Mouse (Mus musculus): Measurements from ENCODE around the gene Gm5725. TPM values are rescaled to one million over a fixed set of nuclear protein-coding genes. Genes with fewer than 3 reads are reported as not detected.
"Not testable (repeated sequence)": the region's sequence is repeated elsewhere in the genome, so short reads cannot be mapped to it uniquely, and the experiment has no call there.

Gene Gm5725
- total RNA-seq (2012; rRNA removed), result not detected in 2 replicates
- polyA plus RNA-seq (2012; ENCODE audit: insufficient read depth in 1 of 2, insufficient read length in 2 of 2, low read depth in 1 of 2, low replicate concordance in 2 of 2, missing spikeins in 1 of 2), result not detected

DNA sequence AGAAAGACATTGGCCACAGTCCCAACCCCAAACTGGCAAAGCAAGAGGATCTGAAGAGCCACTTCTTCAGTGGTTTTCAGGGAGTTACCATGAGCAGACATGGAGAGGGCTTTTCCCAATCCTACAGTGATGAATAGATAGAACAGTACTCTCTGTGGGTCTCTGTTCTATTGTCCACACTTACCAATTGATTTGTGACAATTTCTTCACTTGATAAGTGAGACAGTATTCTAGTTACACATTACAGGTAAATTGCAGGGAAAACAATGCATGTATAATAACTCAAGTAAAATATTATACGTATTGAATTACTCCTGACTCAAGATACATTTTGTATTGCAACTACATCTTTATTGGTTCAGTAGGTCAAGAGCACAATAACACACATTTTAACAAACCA lies at the start of gene Gm5725:
TSS of gene Gm5725 (minus strand) at position 101 of the 400 bp plus-strand sequence.
- not testable (repeated sequence) for H3K27ac ChIP-seq (ENCODE audit: control insufficient read depth, low read depth, low read length); DNase-seq (ENCODE audit: low read depth, low spot score); H3K27me3 ChIP-seq (ENCODE audit: control insufficient read depth in 1 of 2, insufficient read depth in 2 of 2, low read length in 2 of 2); H3K36me3 ChIP-seq (ENCODE audit: control insufficient read depth in 1 of 2, insufficient read depth in 2 of 2, low read length in 2 of 2); H3K9me3 ChIP-seq (replicated peaks; ENCODE audit: insufficient read depth, low read length); H3K9ac ChIP-seq (ENCODE audit: control insufficient read depth, low read depth, low read length, poor library complexity, severe bottlenecking); H3K79me2 ChIP-seq (ENCODE audit: control insufficient read depth, insufficient read depth, low read length, poor library complexity); H3K4me3 ChIP-seq (ENCODE audit: control insufficient read depth in 1 of 2, insufficient read depth in 1 of 2, low read depth in 2 of 2, low read length in 2 of 2); H3K4me1 ChIP-seq (ENCODE audit: control insufficient read depth in 1 of 2, insufficient read depth in 2 of 2, low read length in 2 of 2)

GRCm38 (mm10) chr7:21832051-21832450 lies 12.0 kb downstream of the Gm5725 start, which contains the start of gene Vmn1r135:
TSS of gene Vmn1r135 (plus strand) at chr7:21832351.
- not testable (repeated sequence) for DNase-seq (ENCODE audit: low read depth, low spot score); H3K9me3 ChIP-seq (replicated peaks; ENCODE audit: insufficient read depth, low read length); H3K27me3 ChIP-seq (ENCODE audit: control insufficient read depth in 1 of 2, insufficient read depth in 2 of 2, low read length in 2 of 2); H3K9ac ChIP-seq (ENCODE audit: control insufficient read depth, low read depth, low read length, poor library complexity, severe bottlenecking); H3K4me3 ChIP-seq (ENCODE audit: control insufficient read depth in 1 of 2, insufficient read depth in 1 of 2, low read depth in 2 of 2, low read length in 2 of 2); H3K36me3 ChIP-seq (ENCODE audit: control insufficient read depth in 1 of 2, insufficient read depth in 2 of 2, low read length in 2 of 2); H3K27ac ChIP-seq (ENCODE audit: control insufficient read depth, low read depth, low read length); H3K4me1 ChIP-seq (ENCODE audit: control insufficient read depth in 1 of 2, insufficient read depth in 2 of 2, low read length in 2 of 2); H3K79me2 ChIP-seq (ENCODE audit: control insufficient read depth, insufficient read depth, low read length, poor library complexity)

DNA sequence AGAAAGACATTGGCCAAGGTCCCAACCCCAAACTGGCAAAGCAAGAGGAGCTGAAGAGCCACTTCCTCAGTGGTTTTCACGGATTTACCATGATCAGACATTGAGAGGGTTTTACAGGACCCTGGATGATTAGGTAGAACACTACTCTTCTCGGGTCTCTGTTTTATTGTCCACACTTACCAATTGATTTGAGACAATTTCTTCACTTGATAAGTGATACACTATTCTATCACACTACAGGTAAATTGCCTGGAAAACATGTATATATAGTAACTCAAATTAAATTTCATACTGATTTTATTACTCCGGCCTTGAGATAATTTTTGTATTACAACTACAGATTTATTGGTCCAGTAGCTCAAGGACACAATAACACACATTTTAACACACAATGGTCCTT lies 47.4 kb downstream of the Gm5725 start, which contains the start of gene Gm4177:
TSS of gene Gm4177 (minus strand) at position 101 of the 400 bp plus-strand sequence.
- not testable (repeated sequence) for H3K79me2 ChIP-seq (ENCODE audit: control insufficient read depth, insufficient read depth, low read length, poor library complexity); H3K4me3 ChIP-seq (ENCODE audit: control insufficient read depth in 1 of 2, insufficient read depth in 1 of 2, low read depth in 2 of 2, low read length in 2 of 2); DNase-seq (ENCODE audit: low read depth, low spot score); H3K9me3 ChIP-seq (replicated peaks; ENCODE audit: insufficient read depth, low read length); H3K4me1 ChIP-seq (ENCODE audit: control insufficient read depth in 1 of 2, insufficient read depth in 2 of 2, low read length in 2 of 2); H3K27me3 ChIP-seq (ENCODE audit: control insufficient read depth in 1 of 2, insufficient read depth in 2 of 2, low read length in 2 of 2); H3K36me3 ChIP-seq (ENCODE audit: control insufficient read depth in 1 of 2, insufficient read depth in 2 of 2, low read length in 2 of 2); H3K27ac ChIP-seq (ENCODE audit: control insufficient read depth, low read depth, low read length); H3K9ac ChIP-seq (ENCODE audit: control insufficient read depth, low read depth, low read length, poor library complexity, severe bottlenecking)

Other genes with a start within 250 kb of the Gm5725 start
- not detected in 2 replicates for gene Vmn1r132, start 230.2 kb downstream of the Gm5725 start, total RNA-seq (2012; rRNA removed)
- gene Vmn1r132, start 230.2 kb downstream of the Gm5725 start, polyA plus RNA-seq (2012; ENCODE audit: insufficient read depth in 1 of 2, insufficient read length in 2 of 2, low read depth in 1 of 2, low replicate concordance in 2 of 2, missing spikeins in 1 of 2), result not detected
- not detected in 2 replicates for gene Gm4175, start 82.8 kb downstream of the Gm5725 start, total RNA-seq (2012; rRNA removed)
- not detected for gene Gm4175, start 82.8 kb downstream of the Gm5725 start, polyA plus RNA-seq (2012; ENCODE audit: insufficient read depth in 1 of 2, insufficient read length in 2 of 2, low read depth in 1 of 2, low replicate concordance in 2 of 2, missing spikeins in 1 of 2)
- gene Gm4177, start 47.5 kb downstream of the Gm5725 start, total RNA-seq (2012; rRNA removed), result not detected in 2 replicates
- gene Gm4177, start 47.5 kb downstream of the Gm5725 start, polyA plus RNA-seq (2012; ENCODE audit: insufficient read depth in 1 of 2, insufficient read length in 2 of 2, low read depth in 1 of 2, low replicate concordance in 2 of 2, missing spikeins in 1 of 2), result not detected
- gene Vmn1r135, start 11.9 kb downstream of the Gm5725 start, total RNA-seq (2012; rRNA removed), result not detected in 2 replicates
- not detected for gene Vmn1r135, start 11.9 kb downstream of the Gm5725 start, polyA plus RNA-seq (2012; ENCODE audit: insufficient read depth in 1 of 2, insufficient read length in 2 of 2, low read depth in 1 of 2, low replicate concordance in 2 of 2, missing spikeins in 1 of 2)
- not detected in 2 replicates for gene Gm5891, start 77.0 kb upstream of the Gm5725 start, total RNA-seq (2012; rRNA removed)
- gene Gm5891, start 77.0 kb upstream of the Gm5725 start, polyA plus RNA-seq (2012; ENCODE audit: insufficient read depth in 1 of 2, insufficient read length in 2 of 2, low read depth in 1 of 2, low replicate concordance in 2 of 2, missing spikeins in 1 of 2), result not detected
- gene Vmn1r137, start 150.3 kb upstream of the Gm5725 start, total RNA-seq (2012; rRNA removed), result not detected in 2 replicates
- gene Vmn1r137, start 150.3 kb upstream of the Gm5725 start, polyA plus RNA-seq (2012; ENCODE audit: insufficient read depth in 1 of 2, insufficient read length in 2 of 2, low read depth in 1 of 2, low replicate concordance in 2 of 2, missing spikeins in 1 of 2), result not detected
- gene Vmn1r138, start 184.6 kb upstream of the Gm5725 start, total RNA-seq (2012; rRNA removed), result not detected in 2 replicates
- gene Vmn1r138, start 184.6 kb upstream of the Gm5725 start, polyA plus RNA-seq (2012; ENCODE audit: insufficient read depth in 1 of 2, insufficient read length in 2 of 2, low read depth in 1 of 2, low replicate concordance in 2 of 2, missing spikeins in 1 of 2), result not detected
- gene Gm6176, start 212.0 kb upstream of the Gm5725 start, total RNA-seq (2012; rRNA removed), result not detected in 2 replicates
- gene Gm6176, start 212.0 kb upstream of the Gm5725 start, polyA plus RNA-seq (2012; ENCODE audit: insufficient read depth in 1 of 2, insufficient read length in 2 of 2, low read depth in 1 of 2, low replicate concordance in 2 of 2, missing spikeins in 1 of 2), result not detected
- gene Vmn1r139, start 224.8 kb upstream of the Gm5725 start, total RNA-seq (2012; rRNA removed), result not detected in 2 replicates
- gene Vmn1r139, start 224.8 kb upstream of the Gm5725 start, polyA plus RNA-seq (2012; ENCODE audit: insufficient read depth in 1 of 2, insufficient read length in 2 of 2, low read depth in 1 of 2, low replicate concordance in 2 of 2, missing spikeins in 1 of 2), result not detected

Measured in MEL (cell line).